Mouse (Mus musculus): ENCODE data around the gene Nkx6-1. TPM values are rescaled to one million over a fixed set of nuclear protein-coding genes. Genes with fewer than 3 reads are reported as not detected.

Nkx6-1 gene
- polyA plus RNA-seq, 1 experiment from 2014 or later = 0.32 TPM

GRCm38 (mm10) chr5:101658188-101658983, 6.4 kb downstream of the Nkx6-1 start:
- no peak overlapping the region for H3K9ac ChIP-seq (replicated peaks)
- H3K4me2 ChIP-seq (replicated peaks) = no peak overlapping the region
- no peak overlapping the region for H3K4me3 ChIP-seq
- peaks cover 90% of the 10 kb centered on the region for H3K27me3 ChIP-seq
- ATAC-seq (replicated peaks) = no peak
- peaks cover 7% of the 10 kb centered on the region for H3K4me1 ChIP-seq
- H3K27ac ChIP-seq (replicated peaks) = no peak overlapping the region
- WGBS = 2% methylated on average over 21 of the region's 21 CpGs
- no peaks in the 10 kb centered on the region for H3K36me3 ChIP-seq
- no peaks in the 10 kb centered on the region for H3K9me3 ChIP-seq

- H3K9me3 ChIP-seq = no peaks in the 10 kb centered on the region
- H3K4me1 ChIP-seq = peaks cover 5% of the 10 kb centered on the region; the same call in 1 of the 2 replicates
- no peak overlapping the region for H3K9ac ChIP-seq (replicated peaks)
- ATAC-seq (replicated peaks) = no peak
- H3K27ac ChIP-seq (replicated peaks) = no peak overlapping the region
- peaks cover 91% of the 10 kb centered on the region for H3K27me3 ChIP-seq
- no peak overlapping the region for H3K4me2 ChIP-seq (replicated peaks)
- WGBS = 1% methylated on average over 10 of the region's 10 CpGs
- H3K4me3 ChIP-seq = no peak overlapping the region
- no peaks in the 10 kb centered on the region for H3K36me3 ChIP-seq
Measured at GRCm38 (mm10) chr5:101657698-101658097, 7.1 kb downstream of the Nkx6-1 start.

- WGBS = 0% methylated on average over 3 of the region's 3 CpGs
- Histone ChIP-seq H3K4me2 (replicated peaks) (no peak overlapping the region), H3K9ac (replicated peaks) (no peak overlapping the region), H3K4me1 (peaks cover 5% of the 10 kb centered on the region; the same call in 1 of the 2 replicates), H3K36me3 (no peaks in the 10 kb centered on the region), H3K9me3 (peaks cover 4% of the 10 kb centered on the region; the same call in 1 of the 2 replicates), H3K27me3 (peaks cover 90% of the 10 kb centered on the region), H3K4me3 (no peak overlapping the region), H3K27ac (replicated peaks) (no peak overlapping the region)
- no peak for ATAC-seq (replicated peaks)
Measured at GRCm38 (mm10) chr5:101656107-101656506, 8.7 kb downstream of the Nkx6-1 start.

GRCm38 (mm10) chr5:101655418-101655817, 9.4 kb downstream of the Nkx6-1 start:
- H3K4me1 ChIP-seq = peaks cover 5% of the 10 kb centered on the region; the same call in 1 of the 2 replicates
- H3K9me3 ChIP-seq = peaks cover 4% of the 10 kb centered on the region; the same call in 1 of the 2 replicates
- no peak for ATAC-seq (replicated peaks)
- H3K4me3 ChIP-seq = no peak overlapping the region
- WGBS = 15% methylated on average over 7 of the region's 7 CpGs
- H3K36me3 ChIP-seq = no peaks in the 10 kb centered on the region
- H3K4me2 ChIP-seq (replicated peaks) = no peak overlapping the region
- no peak overlapping the region for H3K9ac ChIP-seq (replicated peaks)
- H3K27ac ChIP-seq (replicated peaks) = no peak overlapping the region
- peaks cover 92% of the 10 kb centered on the region for H3K27me3 ChIP-seq

- 3% methylated on average over 53 of the region's 53 CpGs for WGBS
- H3K27ac ChIP-seq (replicated peaks) = no peak overlapping the region
- H3K4me3 ChIP-seq = no peak overlapping the region
- H3K9ac ChIP-seq (replicated peaks) = no peak overlapping the region
- H3K4me1 ChIP-seq = no peaks in the 10 kb centered on the region
- no peaks in the 10 kb centered on the region for H3K36me3 ChIP-seq
- H3K27me3 ChIP-seq = peaks cover 88% of the 10 kb centered on the region
- H3K9me3 ChIP-seq = peaks cover 4% of the 10 kb centered on the region; the same call in 1 of the 2 replicates
- no peak for ATAC-seq (replicated peaks)
- no peak overlapping the region for H3K4me2 ChIP-seq (replicated peaks)
Measured at GRCm38 (mm10) chr5:101647726-101648686, 16.8 kb downstream of the Nkx6-1 start.

GRCm38 (mm10) chr5:101646961-101647575, 17.7 kb downstream of the Nkx6-1 start:
- Histone ChIP-seq H3K27ac (replicated peaks) (no peak overlapping the region), H3K36me3 (no peaks in the 10 kb centered on the region), H3K4me2 (replicated peaks) (no peak overlapping the region), H3K4me1 (no peaks in the 10 kb centered on the region), H3K9ac (replicated peaks) (no peak overlapping the region), H3K9me3 (peaks cover 4% of the 10 kb centered on the region; the same call in 1 of the 2 replicates), H3K4me3 (no peak overlapping the region), H3K27me3 (peaks cover 90% of the 10 kb centered on the region)
- whole genome bisulfite sequencing = 27% methylated on average over 20 of the region's 20 CpGs
- no peak for ATAC-seq (replicated peaks)

- WGBS = 75% methylated on average over 8 of the region's 8 CpGs
- Histone ChIP-seq H3K9ac (replicated peaks) (no peak overlapping the region), H3K27ac (replicated peaks) (no peak overlapping the region), H3K4me1 (no peaks in the 10 kb centered on the region), H3K9me3 (no peaks in the 10 kb centered on the region), H3K36me3 (no peaks in the 10 kb centered on the region), H3K4me2 (replicated peaks) (no peak overlapping the region), H3K27me3 (peaks cover 80% of the 10 kb centered on the region), H3K4me3 (no peak overlapping the region)
- no peak for ATAC-seq (replicated peaks)
Measured at GRCm38 (mm10) chr5:101645071-101645470, 19.7 kb downstream of the Nkx6-1 start.

GRCm38 (mm10) chr5:101638101-101638500, 26.7 kb downstream of the Nkx6-1 start:
- no peak for ATAC-seq (replicated peaks)
- no peak overlapping the region for H3K27ac ChIP-seq (replicated peaks)
- no peak overlapping the region for H3K4me3 ChIP-seq
- H3K27me3 ChIP-seq = peaks cover 18% of the 10 kb centered on the region
- H3K4me1 ChIP-seq = no peaks in the 10 kb centered on the region
- H3K36me3 ChIP-seq = no peaks in the 10 kb centered on the region
- 88% methylated on average over 4 of the region's 4 CpGs for WGBS
- H3K4me2 ChIP-seq (replicated peaks) = no peak overlapping the region
- no peaks in the 10 kb centered on the region for H3K9me3 ChIP-seq
- H3K9ac ChIP-seq (replicated peaks) = no peak overlapping the region

Other genes with a start within 250 kb of the Nkx6-1 start
- gene Cds1, start 100.1 kb upstream of the Nkx6-1 start, polyA plus RNA-seq (2015; fragmentation: Nextera tagmentation; extraction: Ambion mirVana) = 4.0 and 4.6 TPM in 2 replicates